Comparison of ENCODE assay signal across 21 mouse cellular contexts in genomic region chr11:75045822-75046221, GRCm38 (mm10).
A peak's percentile ranks its signal among the peaks of the same experiment; 100 is the strongest.
DNase-seq lines count a peak whose midpoint lies in the region; ATAC-seq and TF ChIP-seq lines count a peak whose summit lies in the region.
"Had no signal": no experiment of that assay in that cellular context is flagged by ENCODE, and none has a peak within 500 bp of the region (broad histone marks: within the 10 kb centered on the region; RNA-seq: fewer than 3 reads in every experiment).

No protein-coding gene starts in this region.

- no peak for ATAC-seq in kidney, embryonic 16.5 days (ENCODE audit: low FRiP score, low TSS enrichment)
- ATAC-seq in stomach, embryonic 15.5 days (ENCODE audit: insufficient read depth, low FRiP score, low read depth): no peak
- ATAC-seq: liver, postnatal 0 days had no signal

- intact Hi-C loops in gastrocnemius, adult 2 months (cut with DNase I): loop anchor here (5.0 kb wide), 3 partner anchors 34 to 121 kb away; partner anchors contain the start of gene Hic1

- no peak overlapping the region for H3K9ac ChIP-seq in kidney, embryonic 16.5 days (replicated peaks; ENCODE audit: low read length)
- H3K9ac ChIP-seq in stomach, embryonic 15.5 days: no peak overlapping the region
- H3K9ac ChIP-seq: forebrain, embryonic 12.5 days; hindbrain, embryonic 12.5 days; liver, postnatal 0 days had no signal

- H3K27ac ChIP-seq in gastrocnemius, adult 2 months: peak overlapping the region; percentile 86
- peak overlapping the region; percentile 98; the same call in 1 of the 2 replicates for H3K27ac ChIP-seq in kidney, embryonic 16.5 days (ENCODE audit: low read length)
- H3K27ac ChIP-seq in kidney, adult 2 months (ENCODE audit: insufficient read depth, low read depth, low read length): no peak overlapping the region
- H3K27ac ChIP-seq in brown adipose tissue, adult 24 weeks (replicated peaks; ENCODE audit: low read depth, low read length): peak overlapping the region; percentile 89
- peak overlapping the region; percentile 86; the same call in 1 of the 2 replicates for H3K27ac ChIP-seq in stomach, embryonic 15.5 days
- H3K27ac ChIP-seq: forebrain, embryonic 12.5 days had no signal

- no peak for TF ChIP-seq CTCF in gastrocnemius, adult 2 months (IDR thresholded peaks at IDR 0.05)
- TF ChIP-seq CTCF in kidney, adult 2 months (conservative IDR thresholded peaks at IDR 0.05; ENCODE audit: insufficient read depth, insufficient read length, low read depth, low read length): no peak

- no peak overlapping the region for H3K4me2 ChIP-seq in kidney, embryonic 16.5 days (replicated peaks; ENCODE audit: low read depth, low read length)
- H3K4me2 ChIP-seq in stomach, embryonic 15.5 days: no peak overlapping the region
- H3K4me2 ChIP-seq: forebrain, embryonic 12.5 days; heart, embryonic 11.5 days; hindbrain, embryonic 12.5 days; liver, embryonic 11.5 days had no signal

- no peaks in the 10 kb centered on the region for H3K9me3 ChIP-seq in kidney, embryonic 16.5 days (ENCODE audit: low read length)
- no peaks in the 10 kb centered on the region for H3K9me3 ChIP-seq in stomach, embryonic 15.5 days
- H3K9me3 ChIP-seq: forebrain, embryonic 12.5 days; hindbrain, embryonic 12.5 days; megakaryocyte, embryonic 14.5 days had no signal

- TF ChIP-seq POLR2A in kidney, adult 2 months (IDR thresholded peaks at IDR 0.05; ENCODE audit: low read depth, low read length): no peak

- DNase-seq in gastrocnemius, adult 2 months: no peak
- DNase-seq in gastrocnemius, postnatal 25 days: no peak
- no peak for DNase-seq in kidney, adult 2 months
- no peak for DNase-seq in frontal cortex, postnatal 14 days (ENCODE audit: low spot score in 2 of 2)
- DNase-seq: adrenal gland, postnatal 10 days; cerebellum, adult 2 months; kidney, adult 8-10 months; left cerebral cortex, postnatal 4 days; liver, postnatal 0 days; lung, postnatal 36 days; midbrain, embryonic 14.5 days; thymus, postnatal 25 days had no signal

- 74% methylated on average over 4 of the region's 4 CpGs for WGBS in kidney, embryonic 16.5 days
- 75% methylated on average over 4 of the region's 4 CpGs for WGBS in kidney, adult 2 months
- 79% methylated on average over 4 of the region's 4 CpGs for WGBS in stomach, embryonic 15.5 days

- no peaks in the 10 kb centered on the region for H3K27me3 ChIP-seq in kidney, embryonic 16.5 days (ENCODE audit: insufficient read depth, low read length)
- H3K27me3 ChIP-seq in kidney, adult 2 months (replicated peaks; ENCODE audit: control insufficient read depth, insufficient read depth, low read length): no peaks in the 10 kb centered on the region
- no peaks in the 10 kb centered on the region for H3K27me3 ChIP-seq in stomach, embryonic 15.5 days (replicated peaks)
- H3K27me3 ChIP-seq: forebrain, embryonic 12.5 days; hindbrain, embryonic 12.5 days; megakaryocyte, embryonic 14.5 days had no signal

- peaks cover 4% of the 10 kb centered on the region; the same call in 1 of the 2 replicates for H3K36me3 ChIP-seq in kidney, embryonic 16.5 days (ENCODE audit: insufficient read depth, low read length)
- no peaks in the 10 kb centered on the region; the same call in 1 of the 2 replicates for H3K36me3 ChIP-seq in kidney, adult 2 months (ENCODE audit: control insufficient read depth, insufficient read depth, low read length)
- H3K36me3 ChIP-seq in stomach, embryonic 15.5 days: 0 out of 2 replicates have a peak, but pooled peaks cover 4% of the 10 kb centered on the region

- H3K4me1 ChIP-seq in kidney, embryonic 16.5 days (ENCODE audit: insufficient read depth, low read length): peaks cover 51% of the 10 kb centered on the region
- H3K4me1 ChIP-seq in kidney, adult 2 months (ENCODE audit: control insufficient read depth, insufficient read depth, low read length): peaks cover 22% of the 10 kb centered on the region
- H3K4me1 ChIP-seq in brown adipose tissue, adult 24 weeks (ENCODE audit: control insufficient read depth, insufficient read depth, insufficient read length, low read length): peaks cover 50% of the 10 kb centered on the region
- H3K4me1 ChIP-seq in stomach, embryonic 15.5 days: peaks cover 43% of the 10 kb centered on the region

- no peak overlapping the region for H3K4me3 ChIP-seq in gastrocnemius, adult 2 months
- no peak overlapping the region for H3K4me3 ChIP-seq in kidney, embryonic 16.5 days (ENCODE audit: low read length)
- H3K4me3 ChIP-seq in kidney, adult 2 months (ENCODE audit: insufficient read depth, low read depth, low read length): no peak overlapping the region
- no peak overlapping the region for H3K4me3 ChIP-seq in brown adipose tissue, adult 24 weeks (ENCODE audit: insufficient read depth, low read depth, low read length)
- H3K4me3 ChIP-seq in stomach, embryonic 15.5 days (replicated peaks): no peak overlapping the region
- H3K4me3 ChIP-seq: erythroblast, embryonic 14.5 days; forebrain, embryonic 12.5 days; hindbrain, embryonic 12.5 days; megakaryocyte, embryonic 14.5 days had no signal
